Mouse (Mus musculus) erythroblast, embryonic 14.5 days (primary cell): ENCODE measurements around the gene Gadl1.

Experiments used
- GATA1 ChIP-seq: IDR thresholded peaks from 2 replicates; pipeline ENCODE4 v1.6.1; 2012; ENCODE audit warnings: low read length, inconsistent platforms, mixed read lengths
- TAL1 ChIP-seq: IDR thresholded peaks from 3 replicates; pipeline ENCODE4 v1.6.1; 2012; ENCODE audit warnings: low read length, inconsistent platforms, mixed read lengths

DNA sequence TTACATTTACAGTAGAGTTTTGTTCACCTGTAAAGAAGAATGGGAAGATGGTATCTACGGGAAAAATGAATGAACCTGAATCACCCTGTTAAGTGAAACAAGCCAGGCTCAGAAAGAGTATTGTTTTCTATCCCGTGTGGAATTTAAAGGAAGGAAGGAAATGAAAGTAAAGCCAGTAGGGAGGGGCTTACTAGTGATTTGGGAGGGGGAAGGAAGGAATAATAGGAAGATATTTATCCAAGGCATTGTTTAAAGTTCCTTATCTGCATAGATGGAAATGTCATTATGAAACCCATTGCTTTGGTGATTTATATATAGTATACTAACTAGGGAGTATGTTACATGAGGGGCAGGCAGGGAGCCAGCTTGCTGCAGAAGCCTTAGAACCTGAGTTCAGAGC, 199.5 kb downstream of the Gadl1 start:
- TF ChIP-seq GATA1 (no peak), TAL1 (no peak)
